Mouse (Mus musculus): ENCODE results near the gene Gp1bb. TPM values are rescaled to one million over a fixed set of nuclear protein-coding genes. Genes with fewer than 3 reads are reported as not detected.

The Gp1bb gene
- polyA plus RNA-seq (2017; shearing (Covaris generic)): not detected

DNA sequence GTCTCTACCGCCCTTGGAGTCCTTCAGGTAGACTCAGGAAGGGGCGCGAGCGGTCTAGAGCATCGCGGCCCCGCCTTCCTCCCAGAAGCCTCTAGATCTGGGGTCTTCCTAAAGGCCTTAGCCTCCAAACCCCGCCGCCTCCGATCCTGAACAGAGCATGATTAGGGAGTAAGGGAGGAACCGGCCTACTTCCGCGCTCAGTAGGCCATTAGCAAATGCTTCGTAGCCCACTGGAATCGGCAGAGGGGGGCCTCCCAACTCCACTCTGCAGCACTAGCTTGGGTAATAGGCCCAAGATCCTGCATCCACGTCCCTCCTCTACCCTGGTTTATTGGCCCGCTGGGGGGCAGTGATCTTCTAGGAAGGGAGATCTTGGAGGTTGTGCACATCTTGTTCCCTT, at the start of gene Gp1bb:
TSS of gene Gp1bb (minus strand) at position 385 of the 400 bp plus-strand sequence.

DNA sequence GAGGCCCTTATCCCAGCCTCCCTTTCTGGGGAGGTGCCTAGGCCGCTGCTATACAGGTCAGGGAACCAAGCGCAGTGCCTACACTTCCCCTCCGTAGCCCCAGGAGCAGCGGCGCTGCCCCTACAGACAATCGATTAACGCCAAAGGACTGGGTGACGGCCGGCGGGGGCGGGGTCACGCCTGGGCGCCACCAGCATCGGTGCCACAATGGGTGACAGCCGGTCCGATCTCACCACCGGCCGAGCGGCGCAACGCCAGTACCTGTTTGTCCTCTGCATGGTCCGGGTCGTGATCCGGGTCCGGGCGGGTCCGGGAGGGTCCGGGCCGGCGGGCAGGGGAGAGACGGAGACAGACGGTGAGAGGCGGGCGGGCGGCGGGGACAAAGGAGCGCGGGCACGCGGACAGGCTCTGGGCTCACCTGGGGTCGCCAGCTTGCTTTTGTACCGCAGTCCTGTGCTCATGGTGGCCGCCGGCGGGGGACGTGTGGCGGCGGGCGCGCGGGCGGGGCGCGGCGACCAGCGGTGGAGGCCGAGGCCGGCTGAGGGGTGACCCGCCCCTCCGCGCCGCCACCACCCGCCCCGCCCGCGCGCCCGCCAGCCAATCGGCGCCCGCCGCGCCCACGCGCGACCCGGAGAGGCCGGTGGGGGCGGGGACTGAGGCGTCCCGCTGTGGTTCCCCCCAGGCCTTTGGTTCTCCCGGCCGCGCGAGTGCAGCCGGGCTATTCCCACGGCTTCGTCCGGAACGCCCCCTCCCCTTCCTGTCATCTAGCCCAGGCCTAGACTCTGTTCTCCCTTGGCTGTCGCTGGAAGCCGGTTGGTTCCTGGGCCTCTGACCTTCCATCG, 7.4 kb upstream of the Gp1bb start, which contains the start of gene Sept5:
TSS of gene Sept5 (minus strand) at position 565 of the 842 bp plus-strand sequence.

DNA sequence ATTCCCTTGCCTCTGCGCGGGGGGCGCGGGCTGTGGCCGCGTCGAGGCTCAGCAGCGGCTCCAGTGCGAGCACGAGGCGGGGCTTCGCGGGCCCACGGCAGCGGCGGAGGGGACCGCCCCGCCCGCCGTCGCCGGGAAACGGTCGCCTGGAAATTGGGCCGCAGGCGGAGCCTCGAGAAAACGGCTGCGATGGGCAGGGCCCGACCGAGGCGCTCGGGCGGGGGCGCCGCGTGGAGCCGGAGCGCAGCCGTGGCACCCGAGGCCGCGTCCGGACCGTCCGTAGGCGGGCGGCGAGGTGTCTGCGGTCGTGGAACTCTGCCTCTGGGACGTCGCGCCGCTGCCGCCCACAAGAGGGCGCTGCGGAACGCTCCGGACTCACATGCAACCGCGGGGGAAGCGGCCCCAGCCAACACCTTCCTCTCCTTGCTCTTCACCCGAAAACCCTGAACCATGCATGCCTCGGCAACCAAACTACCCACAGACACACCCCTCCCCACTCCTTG, 4.2 kb upstream of the Gp1bb start, which contains the start of gene Gm49601:
TSS of gene Gm49601 (minus strand) at position 52 of the 503 bp plus-strand sequence.

DNA sequence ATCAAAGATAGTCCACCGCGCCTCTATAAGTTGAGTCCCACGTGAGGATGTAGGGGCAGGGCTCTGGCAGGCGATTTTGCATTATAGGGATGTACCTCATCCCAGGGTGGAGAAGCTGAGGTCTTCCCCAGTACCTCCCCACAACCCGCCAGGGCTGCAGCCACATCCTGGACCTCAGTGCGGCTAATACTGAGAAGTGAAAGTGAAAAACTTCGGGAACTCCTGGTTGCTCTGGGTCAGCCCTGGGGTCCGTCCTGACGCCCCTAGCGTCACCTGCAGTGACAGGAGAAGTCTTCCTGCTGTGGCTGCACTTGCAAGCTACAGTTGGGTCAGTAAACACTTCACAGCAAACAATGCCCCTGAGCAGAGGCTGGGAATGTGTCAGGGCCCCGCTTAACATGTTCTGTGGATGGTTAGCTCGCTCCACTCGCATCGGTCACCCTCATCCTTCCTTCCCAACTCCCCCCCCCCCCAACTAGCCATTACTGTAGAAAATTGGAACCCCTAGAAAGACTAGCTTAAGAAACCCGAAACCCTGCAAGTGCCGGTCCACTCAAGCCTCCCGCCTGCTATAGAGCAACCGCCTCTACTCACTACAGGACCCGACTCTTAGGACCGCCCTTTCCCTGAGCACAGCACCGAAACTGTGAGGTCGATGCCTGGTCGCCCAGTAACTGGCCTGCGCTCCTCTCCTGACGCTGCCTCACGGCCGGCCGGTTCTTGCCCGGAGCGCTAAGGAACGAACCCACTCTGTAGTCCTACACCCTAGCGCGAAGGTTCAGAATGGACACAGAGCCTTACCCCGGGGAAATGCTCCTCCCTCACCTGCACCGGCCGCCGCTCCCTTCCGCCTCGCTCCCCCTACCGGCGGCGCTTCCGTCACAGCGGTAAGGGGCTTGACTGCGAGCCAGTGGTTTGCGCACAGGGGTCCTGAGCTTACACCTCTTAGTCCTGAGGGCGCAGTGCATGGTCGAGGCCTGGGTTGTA, 32.1 kb downstream of the Gp1bb start, which contains the start of gene Tbx1:
TSS of gene Tbx1 (minus strand) at position 868 of the 987 bp plus-strand sequence.

Other genes with a start within 250 kb of the Gp1bb start
- gene Txnrd2, start 196.0 kb downstream of the Gp1bb start, polyA plus RNA-seq (2017; shearing (Covaris generic)): 24.8 TPM
- 19.1 TPM for gene Comt, start 195.6 kb downstream of the Gp1bb start, polyA plus RNA-seq (2017; shearing (Covaris generic))
- gene Gnb1l, start 123.7 kb downstream of the Gp1bb start, polyA plus RNA-seq (2017; shearing (Covaris generic)): 6.7 TPM
- gene Rtl10, start 123.5 kb downstream of the Gp1bb start, polyA plus RNA-seq (2017; shearing (Covaris generic)): not detected
- gene Tbx1, start 31.7 kb downstream of the Gp1bb start, polyA plus RNA-seq (2017; shearing (Covaris generic)): not detected
- 0.89 TPM for gene Gm49601, start 4.0 kb upstream of the Gp1bb start, polyA plus RNA-seq (2017; shearing (Covaris generic))
- 0.46 TPM for gene Sept5, start 7.6 kb upstream of the Gp1bb start, polyA plus RNA-seq (2017; shearing (Covaris generic))
- not detected for gene Cldn5, start 154.4 kb upstream of the Gp1bb start, polyA plus RNA-seq (2017; shearing (Covaris generic))
- 110 TPM for gene Ufd1, start 189.4 kb upstream of the Gp1bb start, polyA plus RNA-seq (2017; shearing (Covaris generic))
- 2.9 TPM for gene Cdc45, start 189.6 kb upstream of the Gp1bb start, polyA plus RNA-seq (2017; shearing (Covaris generic))
- 62.3 TPM for gene 2510002D24Rik, start 214.2 kb upstream of the Gp1bb start, polyA plus RNA-seq (2017; shearing (Covaris generic))
- 1.4 TPM for gene Gm28539, start 214.2 kb upstream of the Gp1bb start, polyA plus RNA-seq (2017; shearing (Covaris generic))